8 mouse cellular contexts compared by ENCODE assay signal in the genomic region with DNA sequence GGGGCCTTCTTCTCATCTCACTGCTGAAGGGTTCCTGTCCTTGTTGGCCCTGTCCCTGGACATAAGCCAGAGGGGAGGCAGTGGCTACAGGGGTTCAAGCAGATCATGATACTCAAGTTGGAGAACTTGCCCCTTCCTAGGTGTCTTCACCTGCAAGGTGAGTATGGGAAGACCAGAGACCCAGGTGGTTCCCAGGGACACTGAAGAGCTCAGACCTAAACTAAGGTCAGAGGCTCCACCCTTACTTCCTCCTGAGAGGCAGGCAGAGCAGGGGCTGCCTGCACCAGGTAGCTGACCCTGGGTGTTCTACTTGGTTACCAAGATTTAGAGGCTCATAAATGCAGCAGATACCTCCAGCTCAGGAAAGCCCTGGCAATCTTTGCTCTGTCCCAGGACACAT. TPM values are rescaled to one million over a fixed set of nuclear protein-coding genes. Genes with fewer than 3 reads are reported as not detected.
A peak's percentile ranks its signal among the peaks of the same experiment; 100 is the strongest.
DNase-seq lines count a peak whose midpoint lies in the region; ATAC-seq and TF ChIP-seq lines count a peak whose summit lies in the region.

No protein-coding gene starts in this region.

- no peak for TF ChIP-seq CTCF in forebrain, postnatal 0 days (IDR thresholded peaks at IDR 0.05; ENCODE audit: low read depth)
- no peak for TF ChIP-seq CTCF in liver, adult 2 months (IDR thresholded peaks at IDR 0.05; ENCODE audit: low read depth, low read length)
- no peak for TF ChIP-seq CTCF in liver, postnatal 0 days (IDR thresholded peaks at IDR 0.05; ENCODE audit: low read depth)

- H3K79me2 ChIP-seq in liver, adult 2 months (ENCODE audit: control insufficient read depth, insufficient read depth, low read length): no peaks in the 10 kb centered on the region; the same call in 1 of the 2 replicates

- 0 out of 2 replicates have a peak overlapping the region, but pooled peaks have one; percentile 35 for H3K27ac ChIP-seq in forebrain, embryonic 10.5 days
- H3K27ac ChIP-seq in forebrain, postnatal 0 days (ENCODE audit: low read depth, low read length): no peak overlapping the region
- peak overlapping the region; percentile 10; the same call in 1 of the 2 replicates for H3K27ac ChIP-seq in liver, adult 2 months (replicated peaks; ENCODE audit: insufficient read depth, low read depth, low read length)
- H3K27ac ChIP-seq in brown adipose tissue, adult 24 weeks (replicated peaks; ENCODE audit: low read depth, low read length): peak overlapping the region; percentile 89
- H3K27ac ChIP-seq in liver, postnatal 0 days (ENCODE audit: low read depth): no peak overlapping the region

- no peak for TF ChIP-seq POLR2A in liver, adult 2 months (IDR thresholded peaks at IDR 0.05; ENCODE audit: extremely low read depth, insufficient read depth, low read length)

- H3K9me3 ChIP-seq in forebrain, embryonic 10.5 days: no peaks in the 10 kb centered on the region
- H3K9me3 ChIP-seq in forebrain, postnatal 0 days (ENCODE audit: low read length): no peaks in the 10 kb centered on the region
- H3K9me3 ChIP-seq in liver, postnatal 0 days (ENCODE audit: low read length): no peaks in the 10 kb centered on the region

- no peak for TF ChIP-seq EP300 in liver, postnatal 0 days (IDR thresholded peaks at IDR 0.05; ENCODE audit: low read depth)

- DNase-seq in forebrain, embryonic 10.5 days (ENCODE audit: extremely low spot score, low spot score): no peak
- no peak for DNase-seq in forebrain, postnatal 0 days
- no peak for DNase-seq in liver, adult 2 months (ENCODE audit: extremely low read depth, low read depth, low spot score)
- no peak for DNase-seq in liver
- DNase-seq in liver, postnatal 0 days: no peak
- DNase-seq in gastrocnemius, adult 8-10 months (ENCODE audit: low spot score in 2 of 2): no peak
- no peak for DNase-seq in gastrocnemius, postnatal 25 days

- no peak for ATAC-seq in forebrain, postnatal 0 days
- no peak for ATAC-seq in liver, postnatal 0 days

- peaks cover 83% of the 10 kb centered on the region for H3K36me3 ChIP-seq in forebrain, embryonic 10.5 days (replicated peaks)
- H3K36me3 ChIP-seq in forebrain, postnatal 0 days (ENCODE audit: insufficient read depth): peaks cover 73% of the 10 kb centered on the region
- H3K36me3 ChIP-seq in liver, adult 2 months (ENCODE audit: control insufficient read depth, insufficient read depth, low read length): peaks cover 25% of the 10 kb centered on the region; the same call in 1 of the 2 replicates
- peaks cover 53% of the 10 kb centered on the region for H3K36me3 ChIP-seq in liver, postnatal 0 days (replicated peaks; ENCODE audit: insufficient read depth, low read length)

- H3K4me1 ChIP-seq in forebrain, embryonic 10.5 days: peaks cover 50% of the 10 kb centered on the region
- peaks cover 11% of the 10 kb centered on the region for H3K4me1 ChIP-seq in forebrain, postnatal 0 days (ENCODE audit: insufficient read depth)
- H3K4me1 ChIP-seq in liver, adult 2 months (ENCODE audit: control insufficient read depth, insufficient read depth, low read length): peaks cover 21% of the 10 kb centered on the region
- H3K4me1 ChIP-seq in brown adipose tissue, adult 24 weeks (ENCODE audit: control insufficient read depth, insufficient read depth, insufficient read length, low read length): peaks cover 9% of the 10 kb centered on the region
- H3K4me1 ChIP-seq in liver, postnatal 0 days (ENCODE audit: insufficient read depth): peaks cover 45% of the 10 kb centered on the region

- H3K4me2 ChIP-seq in forebrain, postnatal 0 days (ENCODE audit: low read depth): no peak overlapping the region
- H3K4me2 ChIP-seq in liver, postnatal 0 days (ENCODE audit: low read depth, low read length): peak overlapping the region; percentile 27; the same call in 1 of the 2 replicates

- no peak overlapping the region for H3K9ac ChIP-seq in forebrain, postnatal 0 days
- no peak overlapping the region for H3K9ac ChIP-seq in liver, adult 2 months (ENCODE audit: low read depth, low read length)
- H3K9ac ChIP-seq in liver, postnatal 0 days (replicated peaks): peak overlapping the region; percentile 35; the same call in 1 of the 2 replicates

- peak overlapping the region; percentile 98 for H3K4me3 ChIP-seq in forebrain, embryonic 10.5 days
- H3K4me3 ChIP-seq in forebrain, postnatal 0 days (ENCODE audit: low read depth, low read length): no peak overlapping the region
- H3K4me3 ChIP-seq in liver, adult 2 months (ENCODE audit: insufficient read depth, low read depth, low read length): no peak overlapping the region
- H3K4me3 ChIP-seq in brown adipose tissue, adult 24 weeks (ENCODE audit: insufficient read depth, low read depth, low read length): peak overlapping the region; percentile 75
- no peak overlapping the region for H3K4me3 ChIP-seq in liver, postnatal 0 days (ENCODE audit: low read depth, low read length)

- H3K27me3 ChIP-seq in forebrain, embryonic 10.5 days (ENCODE audit: poor library complexity, severe bottlenecking): no peaks in the 10 kb centered on the region
- no peaks in the 10 kb centered on the region for H3K27me3 ChIP-seq in forebrain, postnatal 0 days (ENCODE audit: insufficient read depth, low read length)
- no peaks in the 10 kb centered on the region for H3K27me3 ChIP-seq in liver, adult 2 months (ENCODE audit: control insufficient read depth, insufficient read depth, low read length)
- H3K27me3 ChIP-seq in liver, postnatal 0 days (ENCODE audit: insufficient read depth, low read length): no peaks in the 10 kb centered on the region

RNA-seq across cellular contexts. Expression of a gene that starts 2.3 kb away (rescaled TPM):
- 1,843 and 1,853 TPM in 2 replicates for polyA plus RNA-seq in forebrain, embryonic 10.5 days (2016; fragmentation: Nextera tagmentation; extraction: Ambion mirVana)
- 974 and 1,229 TPM in 2 replicates for total RNA-seq in forebrain, postnatal 0 days (2014; rRNA removed)
- 814 and 982 TPM in 2 replicates for polyA plus RNA-seq in forebrain, postnatal 0 days (2015; fragmentation: Nextera tagmentation; extraction: Ambion mirVana)
- total RNA-seq in liver, adult 2 months (2014; rRNA removed): 355 and 400 TPM in 2 replicates
- polyA plus RNA-seq in liver, adult 2 months (2012; rRNA removed): 95.1 and 111 TPM in 2 replicates
- 1,258 and 1,344 TPM in 2 replicates for polyA plus RNA-seq in brown adipose tissue, adult 24 weeks (2012; ENCODE audit: insufficient read depth, insufficient read length, missing spikeins)
- polyA plus RNA-seq in liver, postnatal 0 days (2015; fragmentation: Nextera tagmentation; extraction: Ambion mirVana): 681 and 696 TPM in 2 replicates
- total RNA-seq in gastrocnemius, adult 8-10 months (2022): 100 to 1,000 TPM; 471 to 554 (median 519) TPM
- 100 to 1,000 TPM; 413 to 448 TPM for total RNA-seq in gastrocnemius, postnatal 25 days (2021)

RNA-seq across cellular contexts. Expression of a gene that starts 6.6 kb away (rescaled TPM):
- 1,219 and 1,234 TPM in 2 replicates for polyA plus RNA-seq in forebrain, embryonic 10.5 days (2016; fragmentation: Nextera tagmentation; extraction: Ambion mirVana)
- total RNA-seq in forebrain, postnatal 0 days (2014; rRNA removed): 2,018 and 2,903 TPM in 2 replicates
- 852 and 1,121 TPM in 2 replicates for polyA plus RNA-seq in forebrain, postnatal 0 days (2015; fragmentation: Nextera tagmentation; extraction: Ambion mirVana)
- total RNA-seq in liver, adult 2 months (2014; rRNA removed): 1,440 and 1,681 TPM in 2 replicates
- 488 and 544 TPM in 2 replicates for polyA plus RNA-seq in liver, adult 2 months (2012; rRNA removed)
- 1,142 and 1,278 TPM in 2 replicates for polyA plus RNA-seq in brown adipose tissue, adult 24 weeks (2012; ENCODE audit: insufficient read depth, insufficient read length, missing spikeins)
- 938 and 993 TPM in 2 replicates for polyA plus RNA-seq in liver, postnatal 0 days (2015; fragmentation: Nextera tagmentation; extraction: Ambion mirVana)
- 100 to 1,000 TPM; 647 to 843 (median 690) TPM for total RNA-seq in gastrocnemius, adult 8-10 months (2022)
- total RNA-seq in gastrocnemius, postnatal 25 days (2021): 100 to 1,000 TPM; 520 to 561 TPM

RNA-seq across cellular contexts. Expression of a gene that starts 14.1 kb away (rescaled TPM):
- polyA plus RNA-seq in forebrain, embryonic 10.5 days (2016; fragmentation: Nextera tagmentation; extraction: Ambion mirVana): 0.11 and 0.27 TPM in 2 replicates
- not detected in 2 replicates for total RNA-seq in forebrain, postnatal 0 days (2014; rRNA removed)
- 0.36 TPM in 1 of 2 replicates, not detected in the other for polyA plus RNA-seq in forebrain, postnatal 0 days (2015; fragmentation: Nextera tagmentation; extraction: Ambion mirVana)
- total RNA-seq in liver, adult 2 months (2014; rRNA removed): 0.13 TPM in 1 of 2 replicates, not detected in the other
- polyA plus RNA-seq in liver, adult 2 months (2012; rRNA removed): 0.98 TPM in 1 of 2 replicates, not detected in the other
- polyA plus RNA-seq in brown adipose tissue, adult 24 weeks (2012; ENCODE audit: insufficient read depth, insufficient read length, missing spikeins): not detected in 2 replicates
- polyA plus RNA-seq in liver, postnatal 0 days (2015; fragmentation: Nextera tagmentation; extraction: Ambion mirVana): 0.27 and 0.70 TPM in 2 replicates
- total RNA-seq in gastrocnemius, adult 8-10 months (2022): not detected
- total RNA-seq in gastrocnemius, postnatal 25 days (2021): not detected

RNA-seq across cellular contexts. Expression of a gene that starts 14.3 kb away (rescaled TPM):
- 1.1 and 1.4 TPM in 2 replicates for polyA plus RNA-seq in forebrain, embryonic 10.5 days (2016; fragmentation: Nextera tagmentation; extraction: Ambion mirVana)
- total RNA-seq in forebrain, postnatal 0 days (2014; rRNA removed): 2.3 and 3.1 TPM in 2 replicates
- polyA plus RNA-seq in forebrain, postnatal 0 days (2015; fragmentation: Nextera tagmentation; extraction: Ambion mirVana): 1.9 and 6.8 TPM in 2 replicates
- total RNA-seq in liver, adult 2 months (2014; rRNA removed): 3.2 and 5.4 TPM in 2 replicates
- 20.8 and 30.8 TPM in 2 replicates for polyA plus RNA-seq in liver, adult 2 months (2012; rRNA removed)
- 5.9 and 6.8 TPM in 2 replicates for polyA plus RNA-seq in brown adipose tissue, adult 24 weeks (2012; ENCODE audit: insufficient read depth, insufficient read length, missing spikeins)
- 2.0 and 2.3 TPM in 2 replicates for polyA plus RNA-seq in liver, postnatal 0 days (2015; fragmentation: Nextera tagmentation; extraction: Ambion mirVana)
- 1 to 10 TPM in 3 of 4 experiments, under 1 TPM in 1; 0.94 to 2.7 (median 2.3) TPM for total RNA-seq in gastrocnemius, adult 8-10 months (2022)
- 1 to 10 TPM; 4.2 TPM for total RNA-seq in gastrocnemius, postnatal 25 days (2021)

RNA-seq across cellular contexts. Expression of a gene that starts 18.3 kb away (rescaled TPM):
- 5.5 and 5.9 TPM in 2 replicates for polyA plus RNA-seq in forebrain, embryonic 10.5 days (2016; fragmentation: Nextera tagmentation; extraction: Ambion mirVana)
- 24.9 and 29.4 TPM in 2 replicates for total RNA-seq in forebrain, postnatal 0 days (2014; rRNA removed)
- 35.1 and 44.7 TPM in 2 replicates for polyA plus RNA-seq in forebrain, postnatal 0 days (2015; fragmentation: Nextera tagmentation; extraction: Ambion mirVana)
- 163 and 188 TPM in 2 replicates for total RNA-seq in liver, adult 2 months (2014; rRNA removed)
- polyA plus RNA-seq in liver, adult 2 months (2012; rRNA removed): 170 and 193 TPM in 2 replicates
- 167 and 170 TPM in 2 replicates for polyA plus RNA-seq in brown adipose tissue, adult 24 weeks (2012; ENCODE audit: insufficient read depth, insufficient read length, missing spikeins)
- polyA plus RNA-seq in liver, postnatal 0 days (2015; fragmentation: Nextera tagmentation; extraction: Ambion mirVana): 150 and 154 TPM in 2 replicates
- total RNA-seq in gastrocnemius, adult 8-10 months (2022): 10 to 100 TPM; 23.8 to 37.0 (median 30.0) TPM
- 10 to 100 TPM; 40.3 to 54.5 TPM for total RNA-seq in gastrocnemius, postnatal 25 days (2021)

Comparison
In these comparisons a context has a peak if more than half of its experiments do, and no peak if none do; other contexts are left out.
1. H3K27ac ChIP-seq: peak in forebrain, embryonic 10.5 days (single experiment), liver, adult 2 months (single experiment) and brown adipose tissue, adult 24 weeks (single experiment); none in forebrain, postnatal 0 days (single experiment) and liver, postnatal 0 days (single experiment).
2. H3K4me3 ChIP-seq: peak in forebrain, embryonic 10.5 days (single experiment) and brown adipose tissue, adult 24 weeks (single experiment); none in forebrain, postnatal 0 days (single experiment), liver, adult 2 months (single experiment) and liver, postnatal 0 days (single experiment).